Mouse (Mus musculus) cerebellum, adult 9-11 months (tissue): Measurements from ENCODE around the gene Cacng2.
"Not testable (repeated sequence)": the region's sequence is repeated elsewhere in the genome, so short reads cannot be mapped to it uniquely, and the experiment has no call there.

Source experiments
- DNase-seq: peaks from one replicate; pipeline ENCODE4 v3.0.0; 2022

Gene Cacng2

DNA sequence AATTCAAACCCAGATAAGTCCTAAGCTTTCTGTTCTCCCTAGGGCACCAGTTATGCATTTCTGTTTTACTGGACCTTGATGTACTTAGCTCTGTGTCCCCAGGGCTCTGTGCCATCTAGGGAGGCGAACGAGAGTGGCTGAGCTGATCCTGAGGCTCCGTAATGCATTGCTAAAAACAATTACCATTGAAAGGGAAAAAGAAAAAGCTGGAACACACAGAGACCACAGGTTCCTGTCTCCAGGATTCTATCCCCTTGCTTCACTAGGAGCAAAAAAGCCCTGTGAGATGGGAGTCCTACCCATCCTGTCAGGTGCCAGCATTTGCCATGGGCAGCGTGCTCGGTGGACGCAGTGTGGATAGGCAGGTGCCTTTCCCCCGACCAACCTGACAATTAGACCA lies 38.4 kb downstream of the Cacng2 start:
- DNase-seq = no peak

GRCm38 (mm10) chr15:78080326-78080725 lies 39.5 kb downstream of the Cacng2 start:
- no peak for DNase-seq

- peak; percentile 75 for DNase-seq
Observed at GRCm38 (mm10) chr15:78078776-78079628, 40.8 kb downstream of the Cacng2 start.

GRCm38 (mm10) chr15:78078206-78078605 lies 41.6 kb downstream of the Cacng2 start:
- no peak for DNase-seq

- DNase-seq = no peak
Observed at GRCm38 (mm10) chr15:78075921-78076320, 43.9 kb downstream of the Cacng2 start.

GRCm38 (mm10) chr15:78073109-78073508 lies 46.7 kb downstream of the Cacng2 start:
- DNase-seq = no peak

DNA sequence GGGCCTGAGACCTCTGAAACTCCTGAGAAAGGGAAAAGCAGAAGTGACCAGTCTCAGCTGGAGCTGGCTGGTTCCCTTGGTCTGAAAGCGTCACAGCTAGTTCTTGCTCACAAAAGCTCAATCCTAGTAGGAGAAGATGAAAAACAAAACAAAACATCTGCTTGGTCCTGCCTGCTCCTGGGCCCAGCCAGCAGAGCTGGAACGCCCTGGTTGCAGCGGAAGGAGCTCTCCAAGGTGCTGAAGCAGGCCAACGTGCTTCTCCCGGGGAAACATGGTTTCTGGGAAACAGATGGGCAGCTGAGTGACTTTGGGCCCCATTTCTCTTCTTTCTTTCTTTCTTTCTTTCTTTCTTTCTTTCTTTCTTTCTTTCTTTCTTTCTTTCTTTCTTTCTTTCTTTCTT lies 53.4 kb downstream of the Cacng2 start:
- DNase-seq = no peak

DNA sequence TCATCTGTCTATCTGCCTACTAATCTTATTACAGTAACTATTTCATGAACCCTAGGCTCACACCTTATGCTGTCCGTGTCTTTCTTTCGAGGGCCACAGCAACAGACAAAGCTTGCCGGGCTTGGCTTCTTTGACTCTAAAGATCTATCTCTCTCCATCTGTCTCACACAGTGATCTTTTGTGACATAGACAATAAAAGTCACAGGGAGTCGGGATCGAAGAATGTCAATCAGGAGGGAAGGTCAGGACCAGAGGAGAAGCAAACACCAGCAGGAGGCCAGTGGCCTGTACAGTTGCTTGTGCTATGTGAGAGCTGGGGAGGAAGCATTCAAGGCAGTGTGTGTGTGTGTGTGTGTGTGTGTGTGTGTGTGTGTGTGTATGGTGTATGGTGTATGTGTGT lies 54.3 kb downstream of the Cacng2 start:
- no peak for DNase-seq

- DNase-seq = peak; percentile 79
Observed at GRCm38 (mm10) chr15:78064340-78064739, 55.5 kb downstream of the Cacng2 start.

GRCm38 (mm10) chr15:78062467-78062866 lies 57.4 kb downstream of the Cacng2 start:
- peak; percentile 62 for DNase-seq

DNA sequence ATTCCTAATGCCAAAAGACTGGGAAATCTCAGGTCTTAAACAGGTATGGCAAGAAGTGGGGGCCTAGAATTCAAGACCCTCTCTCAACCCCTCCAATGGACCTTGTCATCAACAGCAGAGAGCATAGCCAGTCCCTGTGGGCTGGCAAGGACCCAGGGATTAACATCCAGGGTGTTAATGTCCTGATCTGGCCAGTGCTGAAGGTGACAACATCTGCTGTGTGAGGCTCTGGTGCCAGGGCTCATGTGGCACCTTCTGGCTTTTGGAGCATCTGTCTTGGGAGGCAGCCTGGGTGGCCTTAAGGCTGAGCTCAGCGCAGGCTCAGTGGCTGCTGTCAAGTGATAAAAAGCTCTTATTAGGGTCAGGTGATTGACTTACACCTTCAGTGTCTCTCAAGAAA lies 62.9 kb downstream of the Cacng2 start:
- no peak for DNase-seq

DNA sequence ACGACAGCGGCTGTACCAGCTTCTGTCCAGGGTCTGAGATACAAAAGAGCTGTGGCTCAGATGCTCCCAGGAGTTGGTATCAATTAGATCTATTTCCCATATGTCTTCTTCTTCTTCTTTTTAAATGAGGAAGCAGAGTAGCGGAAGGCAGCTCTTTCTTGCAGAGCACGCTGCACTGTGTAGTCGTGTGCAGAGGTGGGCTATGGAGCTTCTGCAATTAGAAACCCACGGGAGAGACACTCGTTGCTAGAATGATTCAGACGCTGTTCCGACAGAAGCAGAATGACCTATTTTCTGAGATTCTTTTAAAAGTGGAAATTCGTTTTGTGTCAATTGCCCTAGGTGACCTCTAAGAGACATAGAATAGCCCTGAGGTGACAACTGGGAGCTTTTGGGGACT lies 69.1 kb downstream of the Cacng2 start:
- DNase-seq = no peak

DNA sequence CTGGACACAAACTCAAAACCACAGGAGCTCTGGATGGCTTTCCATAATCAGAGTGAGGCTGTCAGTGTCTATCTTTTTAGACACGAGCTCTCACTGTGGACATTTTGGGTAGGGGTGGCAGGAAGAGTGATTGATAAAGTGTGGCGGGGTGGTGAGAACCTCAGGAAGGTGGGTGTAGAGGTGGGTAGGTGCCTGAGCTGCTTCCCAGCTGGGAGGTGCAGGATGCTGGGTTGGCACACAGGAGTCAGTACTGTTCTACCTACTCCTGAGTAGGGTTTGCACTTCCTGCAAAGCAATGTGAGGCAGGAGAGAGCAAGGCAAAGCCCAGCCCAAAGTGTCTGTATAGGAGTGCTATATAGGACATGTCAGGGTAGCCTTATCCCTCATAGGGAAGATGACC lies 69.9 kb downstream of the Cacng2 start:
- no peak for DNase-seq

GRCm38 (mm10) chr15:78045842-78046241 lies 74.0 kb downstream of the Cacng2 start:
- DNase-seq = no peak

GRCm38 (mm10) chr15:78045314-78045713 lies 74.5 kb downstream of the Cacng2 start:
- DNase-seq = peak; percentile 68

DNA sequence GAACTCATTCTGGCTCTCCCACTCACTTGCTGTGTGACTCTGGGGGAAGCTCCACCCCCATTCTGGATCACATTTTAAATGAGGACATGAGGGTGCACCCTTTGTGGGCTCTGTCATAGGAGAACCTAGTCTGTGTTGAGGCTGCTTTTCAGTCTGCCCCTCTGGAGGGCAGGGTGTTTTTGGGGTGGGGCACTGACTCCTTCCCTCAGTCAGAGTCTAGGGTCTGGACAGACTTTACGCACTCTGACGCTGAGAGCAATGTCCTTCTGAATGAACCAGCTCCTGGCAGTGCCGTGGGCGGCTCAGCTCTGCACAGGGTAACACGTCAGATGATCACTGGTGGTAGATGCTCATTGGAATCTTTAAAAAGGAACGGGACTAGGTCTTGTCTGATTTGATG lies 75.0 kb downstream of the Cacng2 start:
- no peak for DNase-seq

DNA sequence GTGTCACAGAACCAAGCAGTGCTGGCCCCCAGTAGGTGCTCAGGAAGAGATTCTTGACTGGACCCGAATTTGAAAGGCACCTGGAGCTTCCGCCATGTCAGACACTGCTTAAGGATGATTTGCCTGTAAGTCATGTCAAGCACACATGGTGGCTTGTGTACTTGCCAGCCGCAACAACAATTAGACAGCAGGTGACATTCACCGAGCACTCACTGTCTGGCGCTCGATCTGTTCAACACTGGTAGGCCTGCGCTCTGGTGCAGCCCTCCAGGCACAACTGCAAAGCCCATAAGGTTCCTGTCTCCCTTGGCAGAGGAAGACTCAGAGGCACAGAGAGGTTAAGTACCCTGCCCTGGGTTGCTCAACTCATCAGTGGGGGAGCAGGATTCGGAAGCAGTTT lies 77.1 kb downstream of the Cacng2 start:
- no peak for DNase-seq

DNA sequence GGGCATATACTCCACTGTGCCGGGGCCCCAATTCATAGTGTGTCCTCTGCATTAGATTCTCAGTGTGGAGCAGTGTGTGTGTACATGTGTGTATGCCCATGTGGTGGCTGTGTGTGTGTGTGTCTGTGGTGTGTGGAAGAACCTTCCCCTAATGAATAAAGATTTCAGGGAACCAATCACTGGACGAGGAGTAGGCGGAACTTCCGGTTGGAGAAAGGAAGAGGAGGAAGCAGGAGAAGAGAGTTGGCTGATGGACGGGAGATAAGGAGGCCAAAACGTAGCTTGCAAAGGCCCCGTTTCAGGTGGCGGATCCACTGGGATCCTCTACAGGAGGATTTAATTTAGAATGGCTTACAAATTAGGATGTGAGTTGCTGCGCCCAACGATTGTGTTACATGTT lies 82.2 kb downstream of the Cacng2 start:
- no peak for DNase-seq

DNA sequence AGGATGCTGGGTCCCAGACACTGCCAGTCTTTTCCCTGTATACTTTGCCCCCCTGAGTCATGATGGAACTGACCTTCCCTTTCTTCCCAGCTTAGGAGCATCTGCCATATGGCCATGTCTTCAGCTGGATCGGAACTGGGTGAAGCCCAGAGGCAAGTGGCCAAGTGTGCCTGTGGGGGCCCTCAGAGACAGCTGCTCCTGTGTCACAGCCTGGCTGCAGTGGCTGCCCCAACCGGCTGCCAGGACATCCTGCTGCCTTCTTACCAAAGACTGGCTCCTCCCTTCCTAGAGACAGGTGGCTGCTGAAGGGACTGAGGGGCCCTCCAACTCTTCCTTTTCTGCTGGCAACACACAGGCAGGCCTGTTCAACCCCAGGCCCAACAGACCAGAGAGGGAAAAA lies 83.2 kb downstream of the Cacng2 start:
- DNase-seq = peak; percentile 96

DNA sequence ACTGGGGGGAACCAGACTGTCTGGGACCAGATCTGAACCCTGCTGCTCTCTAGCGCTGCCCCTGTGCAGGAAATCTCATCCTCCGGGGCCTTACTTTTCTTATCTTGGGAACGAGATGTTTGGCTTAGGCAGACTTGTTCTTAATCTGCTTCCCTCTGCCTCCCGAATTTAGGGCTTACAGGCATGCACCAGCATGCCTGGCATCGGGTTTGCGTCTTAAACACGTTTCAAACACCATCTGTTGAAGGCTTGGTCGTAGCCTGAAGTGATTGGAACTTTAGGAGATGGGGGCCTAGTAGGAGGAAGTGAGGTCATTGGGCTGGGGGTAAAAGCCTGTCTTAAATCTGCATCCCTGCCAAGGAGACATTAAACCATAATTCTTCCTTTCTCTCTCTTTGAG lies 89.9 kb downstream of the Cacng2 start:
- DNase-seq = no peak

DNA sequence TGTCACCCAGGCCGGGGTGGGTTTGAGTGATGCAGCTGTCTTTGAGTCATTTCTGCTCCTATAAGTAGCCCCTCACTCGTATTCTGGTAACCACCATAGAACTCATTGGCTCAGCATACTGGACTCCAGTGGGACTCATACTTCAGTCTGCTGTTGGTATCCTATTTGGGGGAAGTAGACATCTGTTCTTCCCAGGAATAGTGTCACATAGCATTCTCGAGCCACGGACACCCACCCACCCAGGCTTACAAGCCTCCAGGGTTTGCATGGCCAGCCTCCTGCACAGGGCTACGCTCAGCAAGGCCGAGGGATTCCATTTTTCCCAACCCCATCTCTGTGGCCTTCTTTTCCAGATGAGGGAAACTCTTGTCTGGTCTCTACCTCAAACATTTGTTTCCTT lies 93.3 kb downstream of the Cacng2 start:
- DNase-seq = no peak

GRCm38 (mm10) chr15:78024211-78024610 lies 95.6 kb downstream of the Cacng2 start:
- DNase-seq = no peak

- peak; percentile 77 for DNase-seq
Observed at GRCm38 (mm10) chr15:78014046-78014445, 105.8 kb downstream of the Cacng2 start.

DNA sequence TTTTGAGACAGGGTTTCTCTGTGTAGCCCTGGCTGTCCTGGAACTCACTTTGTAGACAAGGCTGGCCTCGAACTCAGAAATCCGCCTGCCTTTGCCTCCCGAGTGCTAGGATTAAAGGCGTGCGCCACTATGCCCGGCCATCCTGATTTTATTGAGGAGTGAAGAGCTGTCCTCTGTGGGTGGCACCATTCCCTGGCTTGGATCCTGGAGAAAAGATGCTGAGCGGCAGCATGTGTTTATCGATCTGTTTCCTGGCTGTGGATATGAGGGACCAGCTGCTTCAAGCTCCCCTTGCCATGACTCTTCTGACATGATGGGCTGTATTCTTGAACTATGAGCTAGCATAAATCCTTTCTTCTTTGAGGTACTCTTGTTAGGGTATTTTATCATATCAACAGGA lies 111.6 kb downstream of the Cacng2 start:
- not testable (repeated sequence) for DNase-seq

GRCm38 (mm10) chr15:78003929-78004328 lies 115.9 kb downstream of the Cacng2 start:
- peak; percentile 61 for DNase-seq
